Mouse (Mus musculus): ENCODE data around the gene Vmn1r167.
"Not testable (repeated sequence)": the region's sequence is repeated elsewhere in the genome, so short reads cannot be mapped to it uniquely, and the experiment has no call there.

The Vmn1r167 gene

DNA sequence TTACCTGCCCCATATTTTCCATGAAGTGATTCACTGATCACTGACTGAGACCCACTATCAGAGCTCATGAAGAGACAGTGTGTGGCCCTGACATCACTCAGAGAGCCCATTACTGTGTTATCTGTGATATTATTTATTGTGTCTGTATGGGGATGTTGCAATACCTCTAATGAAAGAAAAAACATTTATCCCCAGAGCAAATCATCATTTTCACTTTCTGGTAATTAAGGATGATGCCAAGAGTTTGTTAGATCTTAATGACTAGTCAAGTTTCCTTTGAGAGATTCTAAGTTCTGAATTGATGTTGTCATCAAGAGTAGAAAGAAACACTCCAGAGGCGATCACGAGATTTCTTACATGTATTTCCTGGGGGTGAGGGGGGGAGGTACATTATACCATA is at the start of gene Vmn1r167:
Gene Vmn1r167, minus strand, starts transcription at position 101 of the 400 bp plus-strand sequence.
- DNase-seq, result not testable (repeated sequence)

DNA sequence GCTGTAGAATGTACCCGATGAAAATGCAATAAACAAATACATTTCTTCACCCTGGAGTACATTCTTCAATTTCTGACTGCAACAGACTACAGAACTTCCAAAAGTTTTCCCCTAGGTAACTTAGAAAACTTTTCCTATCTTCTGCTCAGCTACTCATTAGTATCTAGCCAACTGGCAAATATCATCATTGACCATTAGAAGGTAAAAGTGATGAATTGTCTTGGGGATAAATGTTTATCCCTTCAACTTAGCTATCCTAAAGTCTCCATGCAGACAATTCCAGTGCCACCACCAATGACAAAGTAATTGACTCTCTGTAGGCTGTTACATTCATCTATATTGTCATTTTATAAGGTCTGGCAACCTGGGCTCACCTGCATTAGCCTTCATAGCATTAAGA is 32.4 kb upstream of the Vmn1r167 start, which contains the start of gene Vmn1r168:
Gene Vmn1r168, plus strand, starts transcription at position 301 of the 400 bp plus-strand sequence.
- not testable (repeated sequence) for DNase-seq

DNA sequence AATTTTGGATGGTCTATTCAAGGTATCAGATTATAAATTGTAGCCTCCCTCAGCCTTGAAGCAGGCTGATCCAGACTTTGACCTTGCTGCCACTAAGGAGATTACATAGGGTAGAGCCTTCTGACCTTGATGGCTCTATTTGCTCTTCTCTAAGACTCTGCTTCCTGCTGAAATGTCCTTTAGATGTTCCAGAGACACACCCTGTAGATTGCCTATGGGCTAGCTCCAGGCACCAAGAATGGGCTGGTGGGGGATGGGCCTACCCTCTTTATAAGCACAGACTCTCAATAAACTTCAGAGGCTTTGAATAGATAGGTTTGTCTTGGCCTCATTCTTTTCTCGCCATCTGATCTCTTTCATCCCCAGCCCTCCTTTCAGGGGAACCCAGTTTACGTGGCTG is 34.1 kb downstream of the Vmn1r167 start:
- not testable (repeated sequence) for DNase-seq

DNA sequence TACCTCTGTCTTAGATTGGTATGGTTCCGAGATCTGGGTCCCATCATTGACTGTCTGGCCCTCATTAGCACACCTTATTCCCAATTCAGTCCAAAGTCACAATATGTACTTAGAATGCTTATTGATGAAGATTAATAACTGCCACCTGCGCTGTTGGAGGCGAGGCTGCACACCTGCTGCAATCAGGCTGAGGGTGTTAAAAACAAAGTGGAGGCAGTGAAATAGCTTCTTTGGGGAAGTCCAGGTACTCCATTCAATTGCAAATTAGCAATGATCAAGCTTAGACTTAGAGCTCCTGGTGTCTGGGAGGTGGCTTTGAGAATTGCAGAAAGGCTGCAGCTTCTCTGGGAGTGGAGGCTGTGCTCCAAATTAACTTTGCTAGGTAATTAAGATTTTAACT is 36.2 kb downstream of the Vmn1r167 start:
- not testable (repeated sequence) for DNase-seq

DNA sequence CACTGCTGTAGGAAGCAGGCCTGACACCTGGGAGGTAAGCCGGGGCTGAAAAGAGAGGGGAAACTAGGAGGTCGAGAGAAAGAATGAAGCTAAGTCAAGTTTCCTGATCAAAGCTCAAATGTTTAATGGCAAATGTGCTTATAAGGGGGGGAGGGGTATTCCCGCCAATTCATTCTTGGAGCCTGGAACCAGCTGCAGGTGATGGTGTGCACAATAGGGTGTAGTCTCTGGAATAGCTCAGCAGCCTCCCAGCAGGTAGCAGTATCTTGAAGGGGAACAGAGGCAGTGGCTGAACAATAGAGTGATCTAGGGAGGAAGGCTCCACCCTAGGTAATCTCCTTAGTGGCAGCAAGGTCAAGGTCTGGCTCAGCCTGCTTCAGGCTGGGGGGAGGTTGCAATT is 36.8 kb downstream of the Vmn1r167 start:
- DNase-seq, result not testable (repeated sequence)

Data from thymus, adult 18-20 months (tissue).